Mouse (Mus musculus) C2C12 (cell line): ENCODE results near the gene A530016L24Rik.

Experiments
- CEBPB ChIP-seq: IDR thresholded peaks from one replicate; pipeline ENCODE4 v1.6.1; 2011; ENCODE audit warnings: low read depth, mild to moderate bottlenecking, control low read depth, moderate library complexity
- CTCF ChIP-seq: IDR thresholded peaks from one replicate; pipeline ENCODE4 v1.5.1; 2011; ENCODE audit not compliant: control insufficient read depth, insufficient read depth, insufficient read length
- FOSL1 ChIP-seq: IDR thresholded peaks from one replicate; pipeline ENCODE4 v1.8.0; 2011; ENCODE audit warnings: mild to moderate bottlenecking, low read length; ENCODE audit not compliant: poor library complexity, insufficient read depth, severe bottlenecking
- MAX ChIP-seq: IDR thresholded peaks from one replicate; pipeline ENCODE4 v1.6.1; 2011; ENCODE audit warnings: mild to moderate bottlenecking, control low read depth
- MYOD1 ChIP-seq: IDR thresholded peaks from one replicate; pipeline ENCODE4 v1.6.1; 2011; ENCODE audit warnings: low read depth; ENCODE audit not compliant: control insufficient read depth, insufficient read length
- USF1 ChIP-seq: IDR thresholded peaks from one replicate; pipeline ENCODE4 v1.6.1; 2011; ENCODE audit warnings: low read depth, mild to moderate bottlenecking, control low read depth, moderate library complexity

GRCm38 (mm10) chr12:112457839-112458238 is 31.4 kb upstream of the A530016L24Rik start:
- TF ChIP-seq CTCF (no peak), USF1 (no peak), MAX (no peak), FOSL1 (no peak), MYOD1 (no peak), CEBPB (no peak)
